Mouse (Mus musculus): Measurements from ENCODE around the gene Thrb.

DNA sequence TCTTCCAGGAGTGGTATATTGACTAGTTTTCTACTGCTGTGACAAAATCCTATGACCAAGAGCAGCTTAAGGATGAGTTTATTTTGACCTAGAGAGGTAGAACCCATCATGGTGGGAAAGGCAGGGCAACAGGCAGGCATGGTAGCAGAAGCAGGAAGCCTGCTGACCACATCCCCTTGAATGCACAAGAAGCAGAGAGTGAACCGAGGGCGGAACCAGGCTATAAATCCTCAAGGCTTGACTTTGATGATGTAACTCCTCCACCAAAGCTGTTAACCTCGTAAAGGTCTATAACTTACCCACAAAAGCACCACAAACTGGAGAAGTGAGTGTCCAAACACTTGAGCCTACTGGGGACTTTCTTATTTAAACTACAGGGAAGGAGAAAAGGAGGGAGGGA is 251.1 kb downstream of the Thrb start:
- TF ChIP-seq TAL1 (IDR thresholded peaks at IDR 0.05; ENCODE audit: low read length): no peak
- TF ChIP-seq GATA1 (IDR thresholded peaks at IDR 0.05; ENCODE audit: low read length): no peak
